Mouse (Mus musculus) neural tube, embryonic 12.5 days (tissue): ENCODE results near the gene Ubp1. TPM values are rescaled to one million over a fixed set of nuclear protein-coding genes. Genes with fewer than 3 reads are reported as not detected.

Experiments used
- ATAC-seq: fragments of 200-750 bp; cut with Nextera tagmentation; 2 replicates; pipeline ENCODE4 v1.8.0; 2017; ENCODE audit warnings: low read depth, mild to moderate bottlenecking, moderate TSS enrichment, moderate library complexity; ENCODE audit not compliant: low FRiP score
- H3K27ac ChIP-seq: fragments of 300-500 bp; sonication (generic); 2 replicates; pipeline ENCODE4 v1.5.1; 2016
- H3K27me3 ChIP-seq: fragments of 300-500 bp; sonication (generic); replicated peaks from 2 replicates; pipeline ENCODE4 v1.6.1; 2016; ENCODE audit warnings: mild to moderate bottlenecking
- H3K36me3 ChIP-seq: fragments of 300-500 bp; sonication (generic); 2 replicates; pipeline ENCODE4 v1.6.1; 2016; ENCODE audit warnings: mild to moderate bottlenecking
- H3K4me1 ChIP-seq: fragments of 300-500 bp; sonication (generic); 2 replicates; pipeline ENCODE4 v1.6.1; 2016
- H3K4me2 ChIP-seq: fragments of 300-500 bp; sonication (generic); replicated peaks from 2 replicates; pipeline ENCODE4 v1.6.1; 2016; ENCODE audit warnings: mild to moderate bottlenecking
- H3K4me3 ChIP-seq: fragments of 300-500 bp; sonication (generic); 2 replicates; pipeline ENCODE4 v1.5.1; 2016
- H3K9ac ChIP-seq: fragments of 300-500 bp; sonication (generic); 2 replicates; pipeline ENCODE4 v1.6.1; 2016; ENCODE audit warnings: mild to moderate bottlenecking
- H3K9me3 ChIP-seq: fragments of 300-500 bp; sonication (generic); 2 replicates; pipeline ENCODE4 v1.6.1; 2016; ENCODE audit warnings: mild to moderate bottlenecking
- WGBS: fragments of 180-500 bp; shearing (Covaris S2); methylation state at CpG from one replicate; pipeline ENCODE4 v1.1.7; 2016; 5-methylcytosine and 5-hydroxymethylcytosine counted together
- polyA plus RNA-seq: library from polyadenylated mRNA; unstranded; fragments of >200 nt; fragmentation: Nextera tagmentation; extraction: Ambion mirVana; gene quantifications from 2 replicates; pipeline ENCODE4 v1.2.1, GENCODE M21; 2016

The Ubp1 gene
- polyA plus RNA-seq, 1 experiment from 2014 or later = 52.0 TPM

GRCm38 (mm10) chr9:113990547-113991248, 60.0 kb downstream of the Ubp1 start:
- WGBS = 30% methylated on average over 18 of the region's 18 CpGs
- Histone ChIP-seq H3K36me3 (no peaks in the 10 kb centered on the region), H3K4me3 (no peak overlapping the region), H3K4me1 (no peaks in the 10 kb centered on the region), H3K9me3 (no peaks in the 10 kb centered on the region), H3K4me2 (peak overlapping the region; percentile 46), H3K27ac (no peak overlapping the region), H3K27me3 (no peaks in the 10 kb centered on the region), H3K9ac (no peak overlapping the region)
- ATAC-seq = peak; percentile 72

GRCm38 (mm10) chr9:113992810-113993209, 62.1 kb downstream of the Ubp1 start:
- H3K4me3 ChIP-seq = no peak overlapping the region
- H3K36me3 ChIP-seq = no peaks in the 10 kb centered on the region
- H3K27ac ChIP-seq = no peak overlapping the region
- no peaks in the 10 kb centered on the region for H3K9me3 ChIP-seq
- H3K4me2 ChIP-seq = no peak overlapping the region
- H3K27me3 ChIP-seq = no peaks in the 10 kb centered on the region
- no peak overlapping the region for H3K9ac ChIP-seq
- no peak for ATAC-seq
- WGBS = 95% methylated on average over 7 of the region's 7 CpGs
- no peaks in the 10 kb centered on the region for H3K4me1 ChIP-seq

GRCm38 (mm10) chr9:113998311-113998710, 67.6 kb downstream of the Ubp1 start:
- 65% methylated on average over 2 of the region's 2 CpGs for WGBS
- peaks cover 7% of the 10 kb centered on the region for H3K36me3 ChIP-seq
- no peak overlapping the region for H3K27ac ChIP-seq
- no peak overlapping the region for H3K9ac ChIP-seq
- no peaks in the 10 kb centered on the region for H3K27me3 ChIP-seq
- H3K9me3 ChIP-seq = no peaks in the 10 kb centered on the region
- H3K4me3 ChIP-seq = no peak overlapping the region
- no peak for ATAC-seq
- no peak overlapping the region for H3K4me2 ChIP-seq
- no peaks in the 10 kb centered on the region for H3K4me1 ChIP-seq

GRCm38 (mm10) chr9:114006801-114007200, 76.1 kb downstream of the Ubp1 start:
- H3K9ac ChIP-seq = no peak overlapping the region
- no peak for ATAC-seq
- H3K27ac ChIP-seq = no peak overlapping the region
- 0 out of 2 replicates have a peak, but pooled peaks cover 3% of the 10 kb centered on the region for H3K36me3 ChIP-seq
- H3K4me1 ChIP-seq = no peaks in the 10 kb centered on the region
- 73% methylated on average over 9 of the region's 9 CpGs for WGBS
- H3K4me3 ChIP-seq = no peak overlapping the region
- no peaks in the 10 kb centered on the region for H3K27me3 ChIP-seq
- no peak overlapping the region for H3K4me2 ChIP-seq
- H3K9me3 ChIP-seq = no peaks in the 10 kb centered on the region

GRCm38 (mm10) chr9:114007850-114008350, 77.2 kb downstream of the Ubp1 start:
- Histone ChIP-seq H3K4me3 (no peak overlapping the region), H3K27ac (no peak overlapping the region), H3K4me1 (no peaks in the 10 kb centered on the region), H3K9ac (no peak overlapping the region), H3K9me3 (no peaks in the 10 kb centered on the region), H3K36me3 (no peaks in the 10 kb centered on the region), H3K4me2 (no peak overlapping the region), H3K27me3 (no peaks in the 10 kb centered on the region)
- 90% methylated on average over 9 of the region's 9 CpGs for WGBS
- ATAC-seq = no peak

- no peak overlapping the region for H3K4me2 ChIP-seq
These were observed 78.8 kb downstream of the Ubp1 start for GRCm38 (mm10) chr9:114009526-114009925.

GRCm38 (mm10) chr9:114011203-114011602, 80.5 kb downstream of the Ubp1 start:
- H3K4me1 ChIP-seq = no peaks in the 10 kb centered on the region
- H3K4me3 ChIP-seq = no peak overlapping the region
- H3K36me3 ChIP-seq = no peaks in the 10 kb centered on the region
- H3K4me2 ChIP-seq = no peak overlapping the region
- H3K27ac ChIP-seq = no peak overlapping the region
- 69% methylated on average over 18 of the region's 18 CpGs for WGBS
- H3K9ac ChIP-seq = no peak overlapping the region
- no peaks in the 10 kb centered on the region for H3K27me3 ChIP-seq
- ATAC-seq = no peak
- H3K9me3 ChIP-seq = no peaks in the 10 kb centered on the region

More at GRCm38 (mm10) chr9:114009526-114009925, 78.8 kb downstream of the Ubp1 start:
- no peak for ATAC-seq
- Histone ChIP-seq H3K9ac (no peak overlapping the region), H3K4me1 (no peaks in the 10 kb centered on the region), H3K36me3 (no peaks in the 10 kb centered on the region), H3K9me3 (no peaks in the 10 kb centered on the region), H3K4me3 (no peak overlapping the region), H3K27me3 (no peaks in the 10 kb centered on the region), H3K27ac (no peak overlapping the region)
- 41% methylated on average over 5 of the region's 5 CpGs for WGBS

GRCm38 (mm10) chr9:114014034-114014433, 83.3 kb downstream of the Ubp1 start:
- 72% methylated on average over 1 of the region's 1 CpGs for WGBS

GRCm38 (mm10) chr9:114015724-114016123, 85.0 kb downstream of the Ubp1 start:
- Histone ChIP-seq H3K9ac (no peak overlapping the region), H3K4me1 (no peaks in the 10 kb centered on the region), H3K27ac (no peak overlapping the region), H3K4me2 (no peak overlapping the region), H3K9me3 (no peaks in the 10 kb centered on the region), H3K27me3 (no peaks in the 10 kb centered on the region), H3K4me3 (no peak overlapping the region), H3K36me3 (no peaks in the 10 kb centered on the region)
- WGBS = 88% methylated on average over 4 of the region's 4 CpGs
- ATAC-seq = no peak

More at GRCm38 (mm10) chr9:114014034-114014433, 83.3 kb downstream of the Ubp1 start:
- H3K4me3 ChIP-seq = no peak overlapping the region
- no peak overlapping the region for H3K9ac ChIP-seq
- ATAC-seq = no peak
- no peak overlapping the region for H3K27ac ChIP-seq
- no peaks in the 10 kb centered on the region for H3K27me3 ChIP-seq
- no peaks in the 10 kb centered on the region for H3K4me1 ChIP-seq
- no peak overlapping the region for H3K4me2 ChIP-seq
- no peaks in the 10 kb centered on the region for H3K36me3 ChIP-seq
- no peaks in the 10 kb centered on the region for H3K9me3 ChIP-seq

GRCm38 (mm10) chr9:114016402-114016801, 85.7 kb downstream of the Ubp1 start:
- no peak overlapping the region for H3K4me2 ChIP-seq
- WGBS = 84% methylated on average over 4 of the region's 4 CpGs
- no peak overlapping the region for H3K9ac ChIP-seq
- no peak overlapping the region for H3K4me3 ChIP-seq
- H3K27me3 ChIP-seq = no peaks in the 10 kb centered on the region
- no peak overlapping the region for H3K27ac ChIP-seq
- no peaks in the 10 kb centered on the region for H3K9me3 ChIP-seq
- no peaks in the 10 kb centered on the region for H3K36me3 ChIP-seq
- H3K4me1 ChIP-seq = no peaks in the 10 kb centered on the region
- no peak for ATAC-seq

GRCm38 (mm10) chr9:114019012-114019762, 88.5 kb downstream of the Ubp1 start:
- H3K36me3 ChIP-seq = no peaks in the 10 kb centered on the region
- no peak for ATAC-seq

GRCm38 (mm10) chr9:114022141-114022540, 91.4 kb downstream of the Ubp1 start:
- no peak overlapping the region for H3K4me3 ChIP-seq
- H3K9me3 ChIP-seq = no peaks in the 10 kb centered on the region
- no peaks in the 10 kb centered on the region for H3K27me3 ChIP-seq
- H3K4me1 ChIP-seq = peaks cover 11% of the 10 kb centered on the region; the same call in 1 of the 2 replicates
- WGBS = 69% methylated on average over 4 of the region's 4 CpGs
- no peak overlapping the region for H3K9ac ChIP-seq
- no peak overlapping the region for H3K4me2 ChIP-seq
- no peaks in the 10 kb centered on the region for H3K36me3 ChIP-seq
- no peak overlapping the region for H3K27ac ChIP-seq
- no peak for ATAC-seq

More at GRCm38 (mm10) chr9:114019012-114019762, 88.5 kb downstream of the Ubp1 start:
- no peaks in the 10 kb centered on the region for H3K27me3 ChIP-seq
- no peaks in the 10 kb centered on the region for H3K9me3 ChIP-seq
- H3K4me3 ChIP-seq = no peak overlapping the region
- H3K4me2 ChIP-seq = no peak overlapping the region
- no peak overlapping the region for H3K9ac ChIP-seq
- 89% methylated on average over 7 of the region's 7 CpGs for WGBS
- no peak overlapping the region for H3K27ac ChIP-seq
- no peaks in the 10 kb centered on the region for H3K4me1 ChIP-seq
